Comparison of ENCODE assay signal across 9 mouse cellular contexts in genomic region chr11:95142980-95143575, GRCm38 (mm10). TPM values are rescaled to one million over a fixed set of nuclear protein-coding genes. Genes with fewer than 3 reads are reported as not detected.
A peak's percentile ranks its signal among the peaks of the same experiment; 100 is the strongest.
DNase-seq lines count a peak whose midpoint lies in the region; ATAC-seq and TF ChIP-seq lines count a peak whose summit lies in the region.
"Had no signal": no experiment of that assay in that cellular context is flagged by ENCODE, and none has a peak within 500 bp of the region (broad histone marks: within the 10 kb centered on the region; RNA-seq: fewer than 3 reads in every experiment).

No protein-coding gene starts in this region.

- no peak for TF ChIP-seq CTCF in thymus, adult 2 months (IDR thresholded peaks at IDR 0.05; ENCODE audit: borderline replicate concordance, control insufficient read depth, extremely low read depth, insufficient read depth, low read length, poor library complexity)

- peaks cover 19% of the 10 kb centered on the region for H3K4me1 ChIP-seq in kidney, embryonic 14.5 days (ENCODE audit: control insufficient read depth, insufficient read depth, low read length)
- H3K4me1 ChIP-seq in liver, embryonic 15.5 days (replicated peaks): peaks cover 18% of the 10 kb centered on the region
- peaks cover 16% of the 10 kb centered on the region for H3K4me1 ChIP-seq in thymus, adult 2 months (replicated peaks; ENCODE audit: control insufficient read depth, insufficient read depth, low read length)

- no peak for DNase-seq in kidney, adult 9 months
- peak; percentile 36 for DNase-seq in c-Kit-positive CD71-positive TER-119-positive erythroid progenitor cells, embryonic 14.5 days (ENCODE audit: low spot score)
- DNase-seq in heart, postnatal 14 days: peak; percentile 37 to 51
- DNase-seq in thymus, adult 2 months: no peak
- DNase-seq in adipocyte (ENCODE audit: low spot score): no peak
- no peak for DNase-seq in left cerebral cortex, postnatal 10 days (ENCODE audit: extremely low spot score in 1 of 2, low spot score in 2 of 2)

- no peak overlapping the region for H3K9ac ChIP-seq in kidney, embryonic 14.5 days (ENCODE audit: low read depth, low read length)
- no peak overlapping the region for H3K9ac ChIP-seq in liver, embryonic 15.5 days
- H3K9ac ChIP-seq: liver, embryonic 14.5 days had no signal

- H3K36me3 ChIP-seq in kidney, embryonic 14.5 days (ENCODE audit: control insufficient read depth, insufficient read depth, low read length): no peaks in the 10 kb centered on the region
- H3K36me3 ChIP-seq in liver, embryonic 15.5 days (replicated peaks): no peaks in the 10 kb centered on the region
- no peaks in the 10 kb centered on the region for H3K36me3 ChIP-seq in thymus, adult 2 months (ENCODE audit: control insufficient read depth, insufficient read depth, low read length)

- no peak overlapping the region for H3K4me2 ChIP-seq in kidney, embryonic 14.5 days (replicated peaks; ENCODE audit: low read depth, low read length)
- peak overlapping the region; percentile 29 for H3K4me2 ChIP-seq in liver, embryonic 15.5 days

- intact Hi-C loops in heart, postnatal 14 days (cut with DNase I): no loop called here
- intact Hi-C loops in left cerebral cortex, postnatal 10 days (cut with DNase I): no loop called here

- no peak overlapping the region for H3K27ac ChIP-seq in kidney, embryonic 14.5 days (ENCODE audit: low read depth, low read length)
- H3K27ac ChIP-seq in liver, embryonic 15.5 days (replicated peaks): no peak overlapping the region
- no peak overlapping the region for H3K27ac ChIP-seq in thymus, adult 2 months (ENCODE audit: control insufficient read depth, insufficient read depth, low read length)
- H3K27ac ChIP-seq: liver, embryonic 14.5 days had no signal

- no peak for ATAC-seq in kidney, embryonic 14.5 days (ENCODE audit: low FRiP score, low TSS enrichment)
- no peak for ATAC-seq in liver, embryonic 15.5 days (ENCODE audit: insufficient read depth)

- H3K27me3 ChIP-seq in kidney, embryonic 14.5 days (ENCODE audit: control insufficient read depth, insufficient read depth, low read length): peaks cover 100% of the 10 kb centered on the region
- peaks cover 100% of the 10 kb centered on the region for H3K27me3 ChIP-seq in liver, embryonic 15.5 days
- peaks cover 39% of the 10 kb centered on the region for H3K27me3 ChIP-seq in thymus, adult 2 months (ENCODE audit: control insufficient read depth, insufficient read depth, low read length)

- no peak for TF ChIP-seq POLR2A in thymus, adult 2 months (IDR thresholded peaks at IDR 0.05; ENCODE audit: control insufficient read depth, extremely low read depth, insufficient read depth, low read length, poor library complexity)

- H3K4me3 ChIP-seq in kidney, embryonic 14.5 days (ENCODE audit: low read length): peak overlapping the region; percentile 15; the same call in 1 of the 2 replicates
- no peak overlapping the region; the same call in 1 of the 2 replicates for H3K4me3 ChIP-seq in liver, embryonic 15.5 days (replicated peaks)
- H3K4me3 ChIP-seq in thymus, adult 2 months (ENCODE audit: control insufficient read depth, insufficient read depth, low read length): no peak overlapping the region

- H3K9me3 ChIP-seq in kidney, embryonic 14.5 days (ENCODE audit: control insufficient read depth, low read length): no peaks in the 10 kb centered on the region
- no peaks in the 10 kb centered on the region for H3K9me3 ChIP-seq in liver, embryonic 15.5 days (replicated peaks)

- 3% methylated on average over 39 of the region's 39 CpGs for WGBS in kidney, embryonic 14.5 days
- 3% methylated on average over 39 of the region's 39 CpGs for WGBS in liver, embryonic 15.5 days (ENCODE audit: insufficient replicate concordance)
- 3% methylated on average over 39 of the region's 39 CpGs for WGBS in thymus, adult 2 months

RNA-seq across cellular contexts. Expression of gene Dlx4, which starts 3.0 kb away (rescaled TPM):
- polyA plus RNA-seq in kidney, embryonic 14.5 days (2014; fragmentation: Nextera tagmentation; extraction: Ambion mirVana): not detected in 2 replicates
- total RNA-seq in heart, postnatal 14 days (2021): under 1 TPM in 1 of 2 experiments, not detected in 1; 0.17 TPM
- 0.07 and 0.09 TPM in 2 replicates for polyA plus RNA-seq in liver, embryonic 15.5 days (2015; fragmentation: Nextera tagmentation; extraction: Ambion mirVana)
- polyA plus RNA-seq in thymus, adult 2 months (2012; rRNA removed): 0.23 and 0.34 TPM in 2 replicates
- not detected for total RNA-seq in left cerebral cortex, postnatal 10 days (2021)

RNA-seq across cellular contexts. Expression of gene Dlx3, which starts 23.2 kb away (rescaled TPM):
- polyA plus RNA-seq in kidney, embryonic 14.5 days (2014; fragmentation: Nextera tagmentation; extraction: Ambion mirVana): 0.71 and 1.2 TPM in 2 replicates
- total RNA-seq in heart, postnatal 14 days (2021): not detected
- polyA plus RNA-seq in liver, embryonic 15.5 days (2015; fragmentation: Nextera tagmentation; extraction: Ambion mirVana): 0.05 TPM in 1 of 2 replicates, not detected in the other
- polyA plus RNA-seq in thymus, adult 2 months (2012; rRNA removed): 0.91 and 1.0 TPM in 2 replicates
- not detected for total RNA-seq in left cerebral cortex, postnatal 10 days (2021)

Comparison
In these comparisons a context has a peak if more than half of its experiments do, and no peak if none do; other contexts are left out.
1. DNase-seq: peak in c-Kit-positive CD71-positive TER-119-positive erythroid progenitor cells, embryonic 14.5 days (single experiment) and heart, postnatal 14 days (2 of 2); none in kidney, adult 9 months (single experiment), thymus, adult 2 months (single experiment), adipocyte (single experiment) and left cerebral cortex, postnatal 10 days (0 of 2).